Mouse (Mus musculus): ENCODE data around the gene Ccl2. TPM values are rescaled to one million over a fixed set of nuclear protein-coding genes. Genes with fewer than 3 reads are reported as not detected.

Gene Ccl2
- total and polyA plus RNA-seq, 3 experiments: 0.15 TPM; not detected in 2

- H3K27ac ChIP-seq (ENCODE audit: control insufficient read depth, low read depth, low read length): no peak overlapping the region
These were observed 20.3 kb upstream of the Ccl2 start for GRCm38 (mm10) chr11:82015066-82015465.

GRCm38 (mm10) chr11:82016181-82016780 is 19.1 kb upstream of the Ccl2 start:
- no peaks in the 10 kb centered on the region for H3K36me3 ChIP-seq (ENCODE audit: control insufficient read depth in 1 of 2, insufficient read depth in 2 of 2, low read length in 2 of 2)
- no peak overlapping the region for H3K4me3 ChIP-seq (ENCODE audit: control insufficient read depth in 1 of 2, insufficient read depth in 1 of 2, low read depth in 2 of 2, low read length in 2 of 2)
- TF ChIP-seq JUND (IDR thresholded peaks at IDR 0.05; ENCODE audit: low read depth, low read length) (no peak), TBP (IDR thresholded peaks at IDR 0.05; ENCODE audit: low read depth, low read length) (no peak), CHD2 (IDR thresholded peaks at IDR 0.05; ENCODE audit: low read length) (no peak), MXI1 (IDR thresholded peaks at IDR 0.05; ENCODE audit: low read depth, low read length) (no peak), ZNF384 (IDR thresholded peaks at IDR 0.05; ENCODE audit: low read depth, low read length) (no peak), ZMIZ1 (IDR thresholded peaks at IDR 0.05; ENCODE audit: low read depth, low read length) (no peak), ZKSCAN1 (IDR thresholded peaks at IDR 0.05; ENCODE audit: low read depth, low read length) (no peak), CHD1 (IDR thresholded peaks at IDR 0.05; ENCODE audit: low read depth, low read length) (no peak), BHLHE40 (IDR thresholded peaks at IDR 0.05; ENCODE audit: borderline replicate concordance, low read depth, low read length) (no peak), ETS1 (IDR thresholded peaks at IDR 0.05; ENCODE audit: low read depth, low read length) (no peak), GATA1 (IDR thresholded peaks at IDR 0.05; ENCODE audit: low read depth, low read length) (no peak), MYB (IDR thresholded peaks at IDR 0.05; ENCODE audit: low read depth, low read length) (no peak), USF1 (IDR thresholded peaks at IDR 0.05; ENCODE audit: low read depth, low read length) (no peak), ZC3H11A (IDR thresholded peaks at IDR 0.05; ENCODE audit: low read depth, low read length) (no peak), NRF1 (IDR thresholded peaks at IDR 0.05; ENCODE audit: insufficient read depth, low read depth, low read length, poor library complexity, severe bottlenecking) (no peak), E2F4 (IDR thresholded peaks at IDR 0.05; ENCODE audit: borderline replicate concordance, low read depth, low read length) (no peak), MAFK (IDR thresholded peaks at IDR 0.05; ENCODE audit: borderline replicate concordance, low read depth, low read length) (no peak)
- no peaks in the 10 kb centered on the region for H3K27me3 ChIP-seq (ENCODE audit: control insufficient read depth in 1 of 2, insufficient read depth in 2 of 2, low read length in 2 of 2)
- DNase-seq (ENCODE audit: low read depth, low spot score): no peak
- H3K9ac ChIP-seq (ENCODE audit: control insufficient read depth, low read depth, low read length, poor library complexity, severe bottlenecking): no peak overlapping the region
- H3K4me1 ChIP-seq (ENCODE audit: control insufficient read depth in 1 of 2, insufficient read depth in 2 of 2, low read length in 2 of 2): no peaks in the 10 kb centered on the region
- no peaks in the 10 kb centered on the region for H3K9me3 ChIP-seq (replicated peaks; ENCODE audit: insufficient read depth, low read length)
- H3K79me2 ChIP-seq (ENCODE audit: control insufficient read depth, insufficient read depth, low read length, poor library complexity): no peaks in the 10 kb centered on the region
- no peak overlapping the region for H3K27ac ChIP-seq (ENCODE audit: control insufficient read depth, low read depth, low read length)

More at GRCm38 (mm10) chr11:82015066-82015465, 20.3 kb upstream of the Ccl2 start:
- Histone ChIP-seq H3K79me2 (ENCODE audit: control insufficient read depth, insufficient read depth, low read length, poor library complexity) (no peaks in the 10 kb centered on the region), H3K36me3 (ENCODE audit: control insufficient read depth in 1 of 2, insufficient read depth in 2 of 2, low read length in 2 of 2) (no peaks in the 10 kb centered on the region), H3K9ac (ENCODE audit: control insufficient read depth, low read depth, low read length, poor library complexity, severe bottlenecking) (no peak overlapping the region), H3K27me3 (ENCODE audit: control insufficient read depth in 1 of 2, insufficient read depth in 2 of 2, low read length in 2 of 2) (no peaks in the 10 kb centered on the region), H3K4me3 (ENCODE audit: control insufficient read depth in 1 of 2, insufficient read depth in 1 of 2, low read depth in 2 of 2, low read length in 2 of 2) (no peak overlapping the region), H3K4me1 (ENCODE audit: control insufficient read depth in 1 of 2, insufficient read depth in 2 of 2, low read length in 2 of 2) (no peaks in the 10 kb centered on the region), H3K9me3 (replicated peaks; ENCODE audit: insufficient read depth, low read length) (no peaks in the 10 kb centered on the region)
- no peak for TF ChIP-seq POLR2A (IDR thresholded peaks at IDR 0.05; ENCODE audit: control insufficient read depth in 1 of 2, insufficient read depth in 1 of 2, low read depth in 1 of 2, low read length in 2 of 2, poor library complexity in 1 of 2)
- TF ChIP-seq GABPA (IDR thresholded peaks at IDR 0.05; ENCODE audit: low read depth, low read length): no peak
- TF ChIP-seq EP300 (IDR thresholded peaks at IDR 0.05; ENCODE audit: low read depth in 1 of 2, low read length in 2 of 2): no peak
- TF ChIP-seq MEF2A (IDR thresholded peaks at IDR 0.05; ENCODE audit: extremely low read depth, insufficient replicate concordance, low read depth, low read length, poor library complexity, severe bottlenecking): no peak
- no peak for TF ChIP-seq ZNF384 (IDR thresholded peaks at IDR 0.05; ENCODE audit: low read depth, low read length)
- no peak for TF ChIP-seq MAFK (IDR thresholded peaks at IDR 0.05; ENCODE audit: borderline replicate concordance, low read depth, low read length)
- no peak for TF ChIP-seq RCOR1 (IDR thresholded peaks at IDR 0.05; ENCODE audit: low read depth, low read length)
- no peak for TF ChIP-seq ZC3H11A (IDR thresholded peaks at IDR 0.05; ENCODE audit: low read depth, low read length)
- no peak for TF ChIP-seq MAZ (IDR thresholded peaks at IDR 0.05; ENCODE audit: low read depth, low read length)
- TF ChIP-seq MYC (IDR thresholded peaks at IDR 0.05; ENCODE audit: low read depth, low read length): no peak
- no peak for TF ChIP-seq ELF1 (IDR thresholded peaks at IDR 0.05; ENCODE audit: low read depth, low read length)
- no peak for TF ChIP-seq SIN3A (IDR thresholded peaks at IDR 0.05; ENCODE audit: low read length)
- no peak for DNase-seq (ENCODE audit: low read depth, low spot score)
